Mouse (Mus musculus): ENCODE data around the gene Olfr1338. TPM values are rescaled to one million over a fixed set of nuclear protein-coding genes. Genes with fewer than 3 reads are reported as not detected.

Gene Olfr1338
- polyA plus RNA-seq, 1 experiment from 2014 or later, result not detected

DNA sequence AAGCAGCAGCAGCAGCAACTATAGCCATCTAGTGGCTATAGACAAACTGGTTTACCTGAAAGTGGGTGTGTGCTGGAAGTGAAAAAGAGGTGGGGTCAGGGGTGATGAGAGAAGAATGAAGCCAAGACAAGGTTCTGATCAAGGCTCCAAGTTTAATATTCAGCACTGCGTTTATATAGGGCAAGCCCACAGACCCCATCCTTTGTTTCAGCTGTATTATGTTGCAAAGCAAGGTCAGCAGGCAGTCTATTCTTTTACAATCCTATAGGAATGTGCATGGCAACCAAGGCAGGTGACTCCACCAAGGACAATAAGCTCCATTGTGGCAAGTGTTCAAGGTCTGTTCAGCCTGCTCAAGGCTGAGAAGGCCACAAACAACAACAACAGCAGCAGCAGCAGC is 46.9 kb downstream of the Olfr1338 start:
- H3K36me3 ChIP-seq (ENCODE audit: control insufficient read depth, insufficient read depth), result no peaks in the 10 kb centered on the region
- 56% methylated on average over 1 of the region's 1 CpGs for WGBS
- no peak overlapping the region for H3K4me3 ChIP-seq (ENCODE audit: low read length)
- ATAC-seq (replicated peaks; ENCODE audit: extremely low read depth, insufficient read depth, low FRiP score), result no peak
- no peak overlapping the region for H3K9ac ChIP-seq (ENCODE audit: low read length)
- no peak overlapping the region for H3K4me2 ChIP-seq (ENCODE audit: low read depth, low read length)
- no peaks in the 10 kb centered on the region for H3K27me3 ChIP-seq (ENCODE audit: control insufficient read depth, insufficient read depth, low read length)
- no peaks in the 10 kb centered on the region for H3K4me1 ChIP-seq (ENCODE audit: control insufficient read depth, insufficient read depth, low read length)
- no peaks in the 10 kb centered on the region for H3K9me3 ChIP-seq (replicated peaks; ENCODE audit: control insufficient read depth, low read length)
- no peak overlapping the region for H3K27ac ChIP-seq (ENCODE audit: low read length)

- 74% methylated on average over 5 of the region's 5 CpGs for WGBS
These were observed 50.5 kb downstream of the Olfr1338 start for GRCm38 (mm10) chr4:118708086-118708485.

DNA sequence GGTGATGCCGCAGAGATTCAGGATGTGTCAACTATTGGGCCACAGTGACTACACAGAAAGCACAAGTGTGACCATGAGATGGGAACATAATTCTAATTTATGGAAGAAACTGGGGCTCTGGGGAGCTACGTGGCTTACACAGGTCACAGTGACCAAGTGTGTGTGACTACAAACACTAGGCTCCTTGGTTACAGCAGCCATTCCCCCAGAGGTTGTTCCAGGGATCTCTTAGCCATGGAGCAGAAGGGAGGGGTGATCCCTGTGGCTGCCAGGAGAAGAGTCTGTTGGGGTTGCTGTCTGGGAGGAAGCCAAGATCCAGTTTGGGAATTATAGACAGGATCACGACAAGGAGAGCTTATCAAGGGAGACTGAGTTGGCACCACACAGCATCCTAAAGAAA is 55.3 kb downstream of the Olfr1338 start, which contains the start of gene Olfr1341:
Gene Olfr1341 (plus strand): TSS at position 301 of the 400 bp plus-strand sequence.
- Histone ChIP-seq H3K27ac (ENCODE audit: low read length) (no peak within 1 kb of the TSS), H3K4me1 (ENCODE audit: control insufficient read depth, insufficient read depth, low read length) (no peaks in the 10 kb centered on the region), H3K36me3 (ENCODE audit: control insufficient read depth, insufficient read depth) (no peaks in the 10 kb centered on the region), H3K9me3 (replicated peaks; ENCODE audit: control insufficient read depth, low read length) (no peaks in the 10 kb centered on the region), H3K9ac (ENCODE audit: low read length) (no peak within 1 kb of the TSS), H3K4me2 (ENCODE audit: low read depth, low read length) (no peak within 1 kb of the TSS), H3K27me3 (ENCODE audit: control insufficient read depth, insufficient read depth, low read length) (no peaks in the 10 kb centered on the region), H3K4me3 (ENCODE audit: low read length) (no peak within 1 kb of the TSS)
- no peak for ATAC-seq (replicated peaks; ENCODE audit: extremely low read depth, insufficient read depth, low FRiP score)
- 65% methylated on average over 3 of the region's 3 CpGs for WGBS

More at GRCm38 (mm10) chr4:118708086-118708485, 50.5 kb downstream of the Olfr1338 start:
- Histone ChIP-seq H3K4me3 (ENCODE audit: low read length) (no peak overlapping the region), H3K4me2 (ENCODE audit: low read depth, low read length) (no peak overlapping the region), H3K9me3 (replicated peaks; ENCODE audit: control insufficient read depth, low read length) (no peaks in the 10 kb centered on the region), H3K9ac (ENCODE audit: low read length) (no peak overlapping the region), H3K27ac (ENCODE audit: low read length) (no peak overlapping the region), H3K27me3 (ENCODE audit: control insufficient read depth, insufficient read depth, low read length) (no peaks in the 10 kb centered on the region), H3K4me1 (ENCODE audit: control insufficient read depth, insufficient read depth, low read length) (no peaks in the 10 kb centered on the region), H3K36me3 (ENCODE audit: control insufficient read depth, insufficient read depth) (no peaks in the 10 kb centered on the region)
- no peak for ATAC-seq (replicated peaks; ENCODE audit: extremely low read depth, insufficient read depth, low FRiP score)

Other genes with a start within 250 kb of the Olfr1338 start
- 1.4 and 1.8 TPM in 2 replicates for gene 2610528J11Rik, start 231.7 kb downstream of the Olfr1338 start, polyA plus RNA-seq (2015; fragmentation: Nextera tagmentation; extraction: Ambion mirVana)
- gene Tmem125, start 214.7 kb downstream of the Olfr1338 start, polyA plus RNA-seq (2015; fragmentation: Nextera tagmentation; extraction: Ambion mirVana), result 0.80 and 0.95 TPM in 2 replicates
- gene Cfap57, start 138.0 kb downstream of the Olfr1338 start, polyA plus RNA-seq (2015; fragmentation: Nextera tagmentation; extraction: Ambion mirVana), result 0.33 and 0.54 TPM in 2 replicates
- 70.7 and 105 TPM in 2 replicates for gene Ebna1bp2, start 137.9 kb downstream of the Olfr1338 start, polyA plus RNA-seq (2015; fragmentation: Nextera tagmentation; extraction: Ambion mirVana)
- not detected in 2 replicates for gene Olfr62, start 99.8 kb downstream of the Olfr1338 start, polyA plus RNA-seq (2015; fragmentation: Nextera tagmentation; extraction: Ambion mirVana)
- gene Olfr1342, start 66.0 kb downstream of the Olfr1338 start, polyA plus RNA-seq (2015; fragmentation: Nextera tagmentation; extraction: Ambion mirVana), result 0.05 TPM in 1 of 2 replicates, not detected in the other
- gene Olfr1341, start 55.2 kb downstream of the Olfr1338 start, polyA plus RNA-seq (2015; fragmentation: Nextera tagmentation; extraction: Ambion mirVana), result not detected in 2 replicates
- not detected in 2 replicates for gene Olfr1340, start 38.6 kb downstream of the Olfr1338 start, polyA plus RNA-seq (2015; fragmentation: Nextera tagmentation; extraction: Ambion mirVana)
- not detected in 2 replicates for gene Olfr1339, start 26.6 kb downstream of the Olfr1338 start, polyA plus RNA-seq (2015; fragmentation: Nextera tagmentation; extraction: Ambion mirVana)
- gene Olfr1337, start 23.8 kb upstream of the Olfr1338 start, polyA plus RNA-seq (2015; fragmentation: Nextera tagmentation; extraction: Ambion mirVana), result not detected in 2 replicates
- gene Olfr1335, start 51.2 kb upstream of the Olfr1338 start, polyA plus RNA-seq (2015; fragmentation: Nextera tagmentation; extraction: Ambion mirVana), result not detected in 2 replicates
- gene Olfr1333, start 77.5 kb upstream of the Olfr1338 start, polyA plus RNA-seq (2015; fragmentation: Nextera tagmentation; extraction: Ambion mirVana), result not detected in 2 replicates
- gene Olfr1331, start 105.9 kb upstream of the Olfr1338 start, polyA plus RNA-seq (2015; fragmentation: Nextera tagmentation; extraction: Ambion mirVana), result not detected in 2 replicates
- 0.09 and 0.22 TPM in 2 replicates for gene Olfr1330, start 129.9 kb upstream of the Olfr1338 start, polyA plus RNA-seq (2015; fragmentation: Nextera tagmentation; extraction: Ambion mirVana)
- not detected in 2 replicates for gene Olfr1329, start 158.7 kb upstream of the Olfr1338 start, polyA plus RNA-seq (2015; fragmentation: Nextera tagmentation; extraction: Ambion mirVana)
- gene Olfr1328, start 179.9 kb upstream of the Olfr1338 start, polyA plus RNA-seq (2015; fragmentation: Nextera tagmentation; extraction: Ambion mirVana), result not detected in 2 replicates
- gene Lao1, start 202.8 kb upstream of the Olfr1338 start, polyA plus RNA-seq (2015; fragmentation: Nextera tagmentation; extraction: Ambion mirVana), result not detected in 2 replicates